Mouse (Mus musculus) hindbrain, postnatal 0 days (tissue): ENCODE data around the gene Cd101. TPM values are rescaled to one million over a fixed set of nuclear protein-coding genes. Genes with fewer than 3 reads are reported as not detected.

ENCODE experiments used
- ATAC-seq: fragments of 200-750 bp; cut with Nextera tagmentation; 2 replicates; pipeline ENCODE4 v1.8.0; 2017; ENCODE audit warnings: mild to moderate bottlenecking, moderate TSS enrichment, moderate library complexity
- DNase-seq: peaks from one replicate; pipeline ENCODE4 v3.0.0-alpha.2; 2015; ENCODE audit warnings: low spot score
- H3K27ac ChIP-seq: fragments of 300-500 bp; sonication (generic); 2 replicates; pipeline ENCODE4 v1.5.1; 2014; ENCODE audit warnings: mild to moderate bottlenecking
- H3K27me3 ChIP-seq: fragments of 300-500 bp; sonication (generic); 2 replicates; pipeline ENCODE4 v1.6.1; 2014; ENCODE audit warnings: low read length, mixed read lengths; ENCODE audit not compliant: insufficient read depth
- H3K36me3 ChIP-seq: fragments of 300-500 bp; sonication (generic); 2 replicates; pipeline ENCODE4 v1.6.1; 2014; ENCODE audit warnings: low read length, mixed read lengths; ENCODE audit not compliant: insufficient read depth
- H3K4me1 ChIP-seq: fragments of 300-500 bp; sonication (generic); 2 replicates; pipeline ENCODE4 v1.6.1; 2014; ENCODE audit warnings: antibody characterized with exemption, low read length, mixed read lengths; ENCODE audit not compliant: insufficient read depth
- H3K4me2 ChIP-seq: fragments of 300-500 bp; sonication (generic); 2 replicates; pipeline ENCODE4 v1.6.1; 2014; ENCODE audit warnings: low read depth, mild to moderate bottlenecking, low read length, moderate library complexity, mixed read lengths
- H3K4me3 ChIP-seq: fragments of 300-500 bp; sonication (generic); 2 replicates; pipeline ENCODE4 v1.5.1; 2014; ENCODE audit warnings: low read length
- H3K9ac ChIP-seq: fragments of 300-500 bp; sonication (generic); replicated peaks from 2 replicates; pipeline ENCODE4 v1.6.1; 2014; ENCODE audit warnings: mild to moderate bottlenecking, low read length, moderate library complexity, mixed read lengths
- H3K9me3 ChIP-seq: fragments of 300-500 bp; sonication (generic); 2 replicates; pipeline ENCODE4 v1.6.1; 2016; ENCODE audit warnings: low read length, mixed read lengths
- CTCF ChIP-seq: IDR thresholded peaks from 2 replicates; pipeline ENCODE4 v1.5.1; 2016; ENCODE audit warnings: antibody characterized with exemption, control low read depth, low read depth
- WGBS: fragments of 180-500 bp; shearing (Covaris S2); extraction: QIAGEN DNeasy Blood & Tissue Kit; methylation state at CpG from one replicate; pipeline ENCODE4 v1.1.7; 2014; 5-methylcytosine and 5-hydroxymethylcytosine counted together
- polyA plus RNA-seq: library from polyadenylated mRNA; unstranded; fragments of >200 nt; fragmentation: Nextera tagmentation; extraction: Ambion mirVana; gene quantifications from 2 replicates; pipeline ENCODE4 v1.2.1, GENCODE M21; 2015
- total RNA-seq: library from RNA; depleted of rRNA; stranded (reverse); fragments of >200 nt; gene quantifications from 2 replicates; pipeline ENCODE4 v1.2.3, GENCODE M21; 2014; rRNA removed

Gene Cd101
- total and polyA plus RNA-seq, 2 experiments from 2014 or later = 0.13 to 0.68 TPM

GRCm38 (mm10) chr3:100954616-100955015 lies 74.7 kb downstream of the Cd101 start:
- Histone ChIP-seq H3K4me1 (no peaks in the 10 kb centered on the region), H3K4me3 (no peak overlapping the region), H3K27ac (no peak overlapping the region), H3K9me3 (no peaks in the 10 kb centered on the region), H3K36me3 (0 out of 2 replicates have a peak, but pooled peaks cover 3% of the 10 kb centered on the region), H3K27me3 (no peaks in the 10 kb centered on the region), H3K9ac (no peak overlapping the region), H3K4me2 (no peak overlapping the region)
- DNase-seq (no peak), ATAC-seq (no peak)
- peak; percentile 46 for TF ChIP-seq CTCF

GRCm38 (mm10) chr3:100951531-100951930 lies 77.8 kb downstream of the Cd101 start:
- TF ChIP-seq CTCF = no peak
- H3K9me3 ChIP-seq = no peaks in the 10 kb centered on the region

GRCm38 (mm10) chr3:100947286-100947685 lies 82.1 kb downstream of the Cd101 start:
- no peak overlapping the region for H3K4me3 ChIP-seq
- H3K4me2 ChIP-seq = no peak overlapping the region
- no peak for DNase-seq
- no peak overlapping the region for H3K9ac ChIP-seq
- H3K36me3 ChIP-seq = peaks cover 6% of the 10 kb centered on the region; the same call in 1 of the 2 replicates
- no peak for ATAC-seq
- 94% methylated on average over 8 of the region's 8 CpGs for WGBS
- H3K4me1 ChIP-seq = no peaks in the 10 kb centered on the region
- H3K27me3 ChIP-seq = no peaks in the 10 kb centered on the region
- H3K27ac ChIP-seq = no peak overlapping the region
- H3K9me3 ChIP-seq = no peaks in the 10 kb centered on the region
- no peak for TF ChIP-seq CTCF

More at GRCm38 (mm10) chr3:100951531-100951930, 77.8 kb downstream of the Cd101 start:
- peaks cover 3% of the 10 kb centered on the region; the same call in 1 of the 2 replicates for H3K36me3 ChIP-seq
- ATAC-seq (no peak), DNase-seq (no peak)
- no peak overlapping the region for H3K27ac ChIP-seq
- no peak overlapping the region for H3K4me2 ChIP-seq
- H3K9ac ChIP-seq = no peak overlapping the region
- WGBS = 87% methylated on average over 4 of the region's 4 CpGs
- no peak overlapping the region for H3K4me3 ChIP-seq
- H3K27me3 ChIP-seq = no peaks in the 10 kb centered on the region
- no peaks in the 10 kb centered on the region for H3K4me1 ChIP-seq

Other genes starting within 250 kb of the Cd101 start
- gene Vtcn1, start 204.1 kb downstream of the Cd101 start, total RNA-seq = not detected in 2 replicates
- 0.05 TPM in 1 of 2 replicates, not detected in the other for gene Vtcn1, start 204.1 kb downstream of the Cd101 start, polyA plus RNA-seq
- 9.0 and 9.9 TPM in 2 replicates for gene Trim45, start 107.4 kb downstream of the Cd101 start, total RNA-seq
- gene Trim45, start 107.4 kb downstream of the Cd101 start, polyA plus RNA-seq = 5.2 and 5.9 TPM in 2 replicates
- 6.7 and 8.4 TPM in 2 replicates for gene Ttf2, start 59.9 kb downstream of the Cd101 start, total RNA-seq
- gene Ttf2, start 59.9 kb downstream of the Cd101 start, polyA plus RNA-seq = 3.3 and 3.9 TPM in 2 replicates
- gene Ptgfrn, start 80.7 kb upstream of the Cd101 start, total RNA-seq = 51.0 and 52.5 TPM in 2 replicates
- gene Ptgfrn, start 80.7 kb upstream of the Cd101 start, polyA plus RNA-seq = 3.9 and 4.1 TPM in 2 replicates